In genomic region chr16:93557646-93558045, GRCm38 (mm10) we compare ENCODE assay signal across 19 mouse cellular contexts. TPM values are rescaled to one million over a fixed set of nuclear protein-coding genes. Genes with fewer than 3 reads are reported as not detected.
DNase-seq lines count a peak whose midpoint lies in the region; TF ChIP-seq lines count a peak whose summit lies in the region.
"Had no signal": no experiment of that assay in that cellular context is flagged by ENCODE, and none has a peak within 500 bp of the region (broad histone marks: within the 10 kb centered on the region; RNA-seq: fewer than 3 reads in every experiment).

No protein-coding gene starts in this region.

- DNase-seq in heart, postnatal 10 days = peak; percentile 5 to 18
- no peak for DNase-seq in heart, adult 8-10 months (ENCODE audit: low spot score)
- no peak for DNase-seq in testis, postnatal 10 days (ENCODE audit: low spot score)
- peak; percentile 81 for DNase-seq in lung, postnatal 10 days
- no peak for DNase-seq in left cerebral cortex, adult 8-10 months (ENCODE audit: low spot score in 2 of 2)
- DNase-seq in frontal cortex, postnatal 14 days (ENCODE audit: low spot score in 2 of 2) = no peak
- DNase-seq: adrenal gland, adult 8-10 months; cerebellum, adult 18-20 months; gastrocnemius, postnatal 36 days; right cerebral cortex, postnatal 25 days; thymus, postnatal 36 days had no signal

- peaks cover 4% of the 10 kb centered on the region for H3K4me1 ChIP-seq in testis, adult 2 months (ENCODE audit: control insufficient read depth, insufficient read depth, low read length)
- H3K4me1 ChIP-seq: heart, embryonic 12.5 days; neural tube, embryonic 12.5 days had no signal

- H3K27me3 ChIP-seq in testis, adult 2 months (ENCODE audit: control insufficient read depth, insufficient read depth, low read length) = no peaks in the 10 kb centered on the region
- H3K27me3 ChIP-seq: CH12.LX; heart, embryonic 12.5 days; neural tube, embryonic 12.5 days had no signal

- no peak for TF ChIP-seq CTCF in testis, adult 2 months (IDR thresholded peaks at IDR 0.05; ENCODE audit: control insufficient read depth, insufficient read depth, insufficient replicate concordance, low read depth, low read length)

- peak overlapping the region; percentile 41 for H3K4me3 ChIP-seq in testis, adult 2 months (ENCODE audit: control insufficient read depth, low read depth, low read length)
- H3K4me3 ChIP-seq: heart, embryonic 12.5 days; midbrain, embryonic 10.5 days; neural tube, embryonic 12.5 days had no signal

- H3K27ac ChIP-seq in testis, adult 2 months (ENCODE audit: control insufficient read depth, insufficient read depth, low read depth, low read length) = no peak overlapping the region
- H3K27ac ChIP-seq: hindbrain, embryonic 10.5 days; kidney, embryonic 15.5 days; limb, embryonic 15.5 days; midbrain, embryonic 10.5 days; neural tube, embryonic 12.5 days had no signal

- no peak for TF ChIP-seq POLR2A in testis, adult 2 months (IDR thresholded peaks at IDR 0.05; ENCODE audit: control insufficient read depth, low read depth, low read length)

- H3K36me3 ChIP-seq in testis, adult 2 months (ENCODE audit: control insufficient read depth, insufficient read depth, low read length) = no peaks in the 10 kb centered on the region
- H3K36me3 ChIP-seq: heart, embryonic 12.5 days; hindbrain, embryonic 10.5 days; kidney, embryonic 15.5 days; limb, embryonic 15.5 days; midbrain, embryonic 10.5 days; neural tube, embryonic 12.5 days had no signal

- intact Hi-C loops in heart, postnatal 10 days (cut with DNase I) = no loop called here

RNA-seq across cellular contexts. Expression of gene Setd4, which starts 46.2 kb away (rescaled TPM):
- total RNA-seq in heart, postnatal 10 days (2021) = 1 to 10 TPM; 1.3 to 3.4 TPM
- total RNA-seq in heart, adult 8-10 months (2022) = 1 to 10 TPM; 1.3 to 3.3 (median 1.6) TPM
- polyA plus RNA-seq in testis, adult 2 months (2012; rRNA removed) = 6.2 and 7.7 TPM in 2 replicates
- total RNA-seq in left cerebral cortex, adult 8-10 months (2022) = 10 to 100 TPM; 10.7 to 12.3 (median 10.9) TPM

RNA-seq across cellular contexts. Expression of gene Cbr1, which starts 48.0 kb away (rescaled TPM):
- 10 to 100 TPM; 29.0 to 34.0 TPM for total RNA-seq in heart, postnatal 10 days (2021)
- total RNA-seq in heart, adult 8-10 months (2022) = 10 to 100 TPM; 35.9 to 39.0 (median 38.0) TPM
- polyA plus RNA-seq in testis, adult 2 months (2012; rRNA removed) = 35.7 and 51.9 TPM in 2 replicates
- total RNA-seq in left cerebral cortex, adult 8-10 months (2022) = 10 to 100 TPM; 62.5 to 78.2 (median 70.5) TPM

Comparison
In these comparisons a context has a peak if more than half of its experiments do, and no peak if none do; other contexts are left out.
1. DNase-seq: peak in heart, postnatal 10 days (2 of 2) and lung, postnatal 10 days (single experiment); none in heart, adult 8-10 months (single experiment), testis, postnatal 10 days (single experiment), left cerebral cortex, adult 8-10 months (0 of 2) and frontal cortex, postnatal 14 days (0 of 2).